Mouse (Mus musculus) hindbrain, postnatal 0 days (tissue): ENCODE data around the gene Npc2. TPM values are rescaled to one million over a fixed set of nuclear protein-coding genes. Genes with fewer than 3 reads are reported as not detected.
A peak's percentile ranks its signal among the peaks of the same experiment; 100 is the strongest.

ENCODE experiments used
- ATAC-seq: fragments of 200-750 bp; cut with Nextera tagmentation; 2 replicates; pipeline ENCODE4 v1.8.0; 2017; ENCODE audit warnings: mild to moderate bottlenecking, moderate TSS enrichment, moderate library complexity
- DNase-seq: peaks from one replicate; pipeline ENCODE4 v3.0.0-alpha.2; 2015; ENCODE audit warnings: low spot score
- H3K27ac ChIP-seq: fragments of 300-500 bp; sonication (generic); 2 replicates; pipeline ENCODE4 v1.5.1; 2014; ENCODE audit warnings: mild to moderate bottlenecking
- H3K27me3 ChIP-seq: fragments of 300-500 bp; sonication (generic); 2 replicates; pipeline ENCODE4 v1.6.1; 2014; ENCODE audit warnings: low read length, mixed read lengths; ENCODE audit not compliant: insufficient read depth
- H3K36me3 ChIP-seq: fragments of 300-500 bp; sonication (generic); 2 replicates; pipeline ENCODE4 v1.6.1; 2014; ENCODE audit warnings: low read length, mixed read lengths; ENCODE audit not compliant: insufficient read depth
- H3K4me1 ChIP-seq: fragments of 300-500 bp; sonication (generic); 2 replicates; pipeline ENCODE4 v1.6.1; 2014; ENCODE audit warnings: antibody characterized with exemption, low read length, mixed read lengths; ENCODE audit not compliant: insufficient read depth
- H3K4me2 ChIP-seq: fragments of 300-500 bp; sonication (generic); 2 replicates; pipeline ENCODE4 v1.6.1; 2014; ENCODE audit warnings: low read depth, mild to moderate bottlenecking, low read length, moderate library complexity, mixed read lengths
- H3K4me3 ChIP-seq: fragments of 300-500 bp; sonication (generic); 2 replicates; pipeline ENCODE4 v1.5.1; 2014; ENCODE audit warnings: low read length
- H3K9ac ChIP-seq: fragments of 300-500 bp; sonication (generic); replicated peaks from 2 replicates; pipeline ENCODE4 v1.6.1; 2014; ENCODE audit warnings: mild to moderate bottlenecking, low read length, moderate library complexity, mixed read lengths
- H3K9me3 ChIP-seq: fragments of 300-500 bp; sonication (generic); 2 replicates; pipeline ENCODE4 v1.6.1; 2016; ENCODE audit warnings: low read length, mixed read lengths
- CTCF ChIP-seq: IDR thresholded peaks from 2 replicates; pipeline ENCODE4 v1.5.1; 2016; ENCODE audit warnings: antibody characterized with exemption, control low read depth, low read depth
- WGBS: fragments of 180-500 bp; shearing (Covaris S2); extraction: QIAGEN DNeasy Blood & Tissue Kit; methylation state at CpG from one replicate; pipeline ENCODE4 v1.1.7; 2014; 5-methylcytosine and 5-hydroxymethylcytosine counted together
- polyA plus RNA-seq: library from polyadenylated mRNA; unstranded; fragments of >200 nt; fragmentation: Nextera tagmentation; extraction: Ambion mirVana; gene quantifications from 2 replicates; pipeline ENCODE4 v1.2.1, GENCODE M21; 2015
- total RNA-seq: library from RNA; depleted of rRNA; stranded (reverse); fragments of >200 nt; gene quantifications from 2 replicates; pipeline ENCODE4 v1.2.3, GENCODE M21; 2014

Gene Npc2
- total and polyA plus RNA-seq, 2 experiments from 2014 or later: 39.5 to 55.4 TPM

GRCm38 (mm10) chr12:84786091-84786490 is 13.1 kb upstream of the Npc2 start:
- Histone ChIP-seq H3K9ac (no peak overlapping the region), H3K4me2 (no peak overlapping the region), H3K36me3 (no peaks in the 10 kb centered on the region), H3K27me3 (no peaks in the 10 kb centered on the region), H3K9me3 (no peaks in the 10 kb centered on the region), H3K4me3 (no peak overlapping the region), H3K4me1 (no peaks in the 10 kb centered on the region), H3K27ac (no peak overlapping the region)
- ATAC-seq (no peak; the same call in 1 of the 2 replicates), DNase-seq (no peak)
- WGBS: 61% methylated on average over 5 of the region's 5 CpGs
- TF ChIP-seq CTCF: no peak

- Histone ChIP-seq H3K4me3 (no peak overlapping the region), H3K9ac (no peak overlapping the region), H3K9me3 (no peaks in the 10 kb centered on the region), H3K4me2 (peak overlapping the region; percentile 43), H3K27ac (no peak overlapping the region), H3K36me3 (no peaks in the 10 kb centered on the region), H3K27me3 (no peaks in the 10 kb centered on the region), H3K4me1 (no peaks in the 10 kb centered on the region)
- DNase-seq (peak; percentile 94), ATAC-seq (peak; percentile 80)
- peak; percentile 95 for TF ChIP-seq CTCF
- WGBS: 33% methylated on average over 25 of the region's 25 CpGs
Observed at GRCm38 (mm10) chr12:84784604-84785381, 11.8 kb upstream of the Npc2 start.

DNA sequence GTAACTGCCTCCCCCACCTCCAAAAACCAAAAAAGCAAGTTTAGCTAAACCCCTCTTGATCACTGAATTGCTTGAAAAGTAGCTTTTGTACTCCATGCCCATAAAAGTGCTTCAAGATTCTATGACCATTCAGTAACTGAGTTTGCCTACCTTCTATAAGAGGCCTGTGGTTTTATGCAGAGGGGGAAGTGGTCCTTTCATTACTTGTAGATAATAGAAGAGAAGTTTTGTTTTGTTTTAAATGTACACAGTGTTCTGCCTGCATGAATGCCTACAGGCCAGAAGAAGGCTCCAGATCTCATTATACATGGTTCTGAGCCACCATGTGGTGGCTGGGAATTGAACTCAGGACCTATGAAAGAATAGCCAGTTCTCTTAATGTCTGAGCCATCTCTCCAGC is 3.3 kb upstream of the Npc2 start:
- Histone ChIP-seq H3K4me1 (peaks cover 14% of the 10 kb centered on the region; the same call in 1 of the 2 replicates), H3K4me2 (no peak overlapping the region), H3K27ac (no peak overlapping the region), H3K9me3 (no peaks in the 10 kb centered on the region), H3K9ac (no peak overlapping the region), H3K4me3 (no peak overlapping the region), H3K36me3 (no peaks in the 10 kb centered on the region), H3K27me3 (no peaks in the 10 kb centered on the region)
- no peak for TF ChIP-seq CTCF
- no peak for DNase-seq
- no peak for ATAC-seq

- Histone ChIP-seq H3K27me3 (no peaks in the 10 kb centered on the region), H3K4me1 (peaks cover 17% of the 10 kb centered on the region; the same call in 1 of the 2 replicates), H3K9me3 (no peaks in the 10 kb centered on the region), H3K27ac (no peak overlapping the region), H3K4me2 (peak overlapping the region; percentile 94), H3K4me3 (peak overlapping the region; percentile 79; the same call in 1 of the 2 replicates), H3K36me3 (no peaks in the 10 kb centered on the region), H3K9ac (no peak overlapping the region)
- WGBS: 76% methylated on average over 6 of the region's 6 CpGs
- ATAC-seq: no peak
- no peak for TF ChIP-seq CTCF
- no peak for DNase-seq
Observed at GRCm38 (mm10) chr12:84774376-84774775, 1.4 kb upstream of the Npc2 start.

GRCm38 (mm10) chr12:84773476-84773875 is 524 bp upstream of the Npc2 start:
- no peak for TF ChIP-seq CTCF
- Histone ChIP-seq H3K9ac (peak overlapping the region; percentile 76), H3K27me3 (no peaks in the 10 kb centered on the region), H3K36me3 (no peaks in the 10 kb centered on the region), H3K4me1 (peaks cover 17% of the 10 kb centered on the region; the same call in 1 of the 2 replicates), H3K9me3 (no peaks in the 10 kb centered on the region), H3K4me3 (peak overlapping the region; percentile 79), H3K27ac (peak overlapping the region; percentile 81), H3K4me2 (peak overlapping the region; percentile 94)
- DNase-seq: peak; percentile 14
- ATAC-seq: no peak
- WGBS: under 1% methylated on average over 20 of the region's 20 CpGs

DNA sequence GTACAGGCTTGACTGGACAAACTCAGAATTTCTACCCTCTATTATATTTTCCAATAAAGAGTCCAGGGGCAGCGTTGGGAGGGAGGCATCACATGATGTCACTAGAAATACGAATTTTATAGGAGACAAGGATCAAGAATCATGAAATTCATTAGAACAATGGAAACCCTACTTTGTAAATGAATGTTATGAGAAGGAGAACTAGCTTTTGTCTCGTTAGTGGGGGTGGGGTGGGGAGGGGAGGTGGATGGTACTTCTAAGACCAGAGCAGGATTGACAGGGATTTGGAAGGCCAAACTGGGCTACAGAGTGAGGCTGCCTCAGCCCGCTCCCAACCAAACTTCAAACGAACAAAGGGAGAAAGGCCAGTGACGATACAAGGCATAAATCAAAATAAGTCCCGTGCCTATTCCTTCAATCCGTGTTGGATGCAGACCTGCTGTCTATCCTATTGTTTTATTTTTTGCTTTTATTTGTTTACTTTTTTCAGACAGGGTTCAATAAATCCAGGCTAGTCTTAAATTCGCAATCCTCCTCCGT is 901 bp downstream of the Npc2 start:
- H3K27me3 ChIP-seq: no peaks in the 10 kb centered on the region
- DNase-seq: peak; percentile 23
- H3K27ac ChIP-seq: peak overlapping the region; percentile 84; the same call in 1 of the 2 replicates
- no peak for ATAC-seq
- H3K4me2 ChIP-seq: peak overlapping the region; percentile 94
- H3K4me3 ChIP-seq: peak overlapping the region; percentile 79
- 2% methylated on average over 10 of the region's 10 CpGs for WGBS
- H3K4me1 ChIP-seq: peaks cover 17% of the 10 kb centered on the region; the same call in 1 of the 2 replicates
- no peaks in the 10 kb centered on the region for H3K9me3 ChIP-seq
- H3K36me3 ChIP-seq: no peaks in the 10 kb centered on the region
- H3K9ac ChIP-seq: peak overlapping the region; percentile 55
- TF ChIP-seq CTCF: no peak

- no peak overlapping the region for H3K9ac ChIP-seq
- ATAC-seq (no peak), DNase-seq (no peak)
- H3K4me1 ChIP-seq: peaks cover 17% of the 10 kb centered on the region; the same call in 1 of the 2 replicates
- no peak overlapping the region for H3K27ac ChIP-seq
- H3K4me2 ChIP-seq: no peak overlapping the region
- H3K27me3 ChIP-seq: no peaks in the 10 kb centered on the region
- no peak overlapping the region for H3K4me3 ChIP-seq
- H3K36me3 ChIP-seq: peaks cover 1% of the 10 kb centered on the region; the same call in 1 of the 2 replicates
- no peak for TF ChIP-seq CTCF
- WGBS: 89% methylated on average over 7 of the region's 7 CpGs
- H3K9me3 ChIP-seq: no peaks in the 10 kb centered on the region
Observed at GRCm38 (mm10) chr12:84769624-84770023, 3.3 kb downstream of the Npc2 start.
